Mouse (Mus musculus) C2C12 (cell line): ENCODE results near the gene Zfand3.

Source experiments
- CEBPB ChIP-seq: IDR thresholded peaks from one replicate; pipeline ENCODE4 v1.6.1; 2011; ENCODE audit warnings: low read depth, mild to moderate bottlenecking, control low read depth, moderate library complexity
- CTCF ChIP-seq: IDR thresholded peaks from one replicate; pipeline ENCODE4 v1.5.1; 2011; ENCODE audit not compliant: control insufficient read depth, insufficient read depth, insufficient read length
- MAX ChIP-seq: IDR thresholded peaks from one replicate; pipeline ENCODE4 v1.6.1; 2011; ENCODE audit warnings: mild to moderate bottlenecking, control low read depth
- MYOD1 ChIP-seq: IDR thresholded peaks from one replicate; pipeline ENCODE4 v1.6.1; 2011; ENCODE audit warnings: low read depth; ENCODE audit not compliant: control insufficient read depth, insufficient read length
- MYOG ChIP-seq: IDR thresholded peaks from one replicate; pipeline ENCODE4 v1.6.1; 2011; ENCODE audit not compliant: control insufficient read depth, insufficient read length; ENCODE audit errors: extremely low read depth
- USF1 ChIP-seq: IDR thresholded peaks from one replicate; pipeline ENCODE4 v1.6.1; 2011; ENCODE audit warnings: low read depth, mild to moderate bottlenecking, control low read depth, moderate library complexity

GRCm38 (mm10) chr17:30118036-30118435, 113.5 kb downstream of the Zfand3 start:
- no peak for TF ChIP-seq MYOD1
- TF ChIP-seq CTCF: no peak
- TF ChIP-seq MAX: no peak
- no peak for TF ChIP-seq USF1
- TF ChIP-seq CEBPB: no peak
- TF ChIP-seq MYOG: no peak
